Mouse (Mus musculus): ENCODE data around the gene Cbfb.
A peak's percentile ranks its signal among the peaks of the same experiment; 100 is the strongest.

The Cbfb gene

DNA sequence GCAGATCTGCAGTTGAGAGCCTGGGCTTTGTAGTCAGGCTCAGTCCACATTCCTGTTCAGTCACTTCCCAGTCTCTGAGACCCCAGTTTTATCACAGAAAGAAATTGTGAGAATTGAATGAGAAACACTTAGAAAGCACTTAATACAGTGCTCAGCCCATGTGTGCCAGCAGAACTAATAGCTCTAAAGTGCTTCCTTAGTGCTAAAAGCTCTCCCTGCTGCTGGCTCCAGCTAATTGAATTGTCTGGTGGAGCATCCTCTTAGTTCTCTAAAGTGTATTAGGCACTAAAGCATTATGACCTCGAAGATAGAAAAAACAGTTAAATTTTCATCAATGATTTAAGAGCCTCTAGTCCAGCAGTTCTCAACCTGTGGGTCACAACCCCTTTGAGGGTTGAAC, 35.3 kb downstream of the Cbfb start:
- H3K36me3 ChIP-seq (ENCODE audit: insufficient read depth, low read length): peaks cover 24% of the 10 kb centered on the region
- TF ChIP-seq CTCF (conservative IDR thresholded peaks at IDR 0.05; ENCODE audit: low read length) (no peak), NANOG (IDR thresholded peaks at IDR 0.05; ENCODE audit: borderline replicate concordance, low read length) (no peak)
- H3K9me3 ChIP-seq (ENCODE audit: low read length): no peaks in the 10 kb centered on the region
- no peak overlapping the region for H3K4me3 ChIP-seq (replicated peaks; ENCODE audit: low read length)
- peaks cover 5% of the 10 kb centered on the region; the same call in 1 of the 2 replicates for H3K4me1 ChIP-seq (replicated peaks; ENCODE audit: low read depth, low read length)
- H3K27me3 ChIP-seq (ENCODE audit: insufficient read depth, low read length): no peaks in the 10 kb centered on the region

DNA sequence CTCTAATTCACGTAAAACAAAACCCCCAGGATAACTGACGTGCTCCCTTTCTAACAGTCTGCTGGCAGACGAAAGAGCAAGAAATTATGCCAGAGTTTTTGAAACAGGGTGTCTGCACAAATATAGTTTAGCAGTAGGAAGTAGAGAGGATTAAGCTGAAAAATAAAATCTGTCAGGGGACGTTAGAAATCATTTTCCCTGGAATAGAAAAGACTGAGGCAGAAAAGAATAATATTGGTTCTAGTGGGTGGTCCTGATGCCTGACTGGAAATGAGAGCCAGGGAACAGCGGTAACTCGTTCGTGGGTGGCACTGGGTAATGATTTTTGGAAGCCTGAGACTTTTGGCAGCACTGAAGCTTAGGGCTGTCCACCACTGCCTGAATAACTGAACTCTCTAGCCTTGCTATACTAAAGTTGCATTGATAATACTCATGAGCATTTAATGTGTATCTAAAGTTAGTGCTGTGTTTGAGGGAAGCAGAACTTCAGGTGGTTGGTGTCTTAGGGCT, 36.3 kb downstream of the Cbfb start:
- peaks cover 15% of the 10 kb centered on the region for H3K36me3 ChIP-seq (ENCODE audit: insufficient read depth, low read length)
- peaks cover 5% of the 10 kb centered on the region; the same call in 1 of the 2 replicates for H3K4me1 ChIP-seq (replicated peaks; ENCODE audit: low read depth, low read length)
- H3K27me3 ChIP-seq (ENCODE audit: insufficient read depth, low read length): no peaks in the 10 kb centered on the region
- TF ChIP-seq NANOG (IDR thresholded peaks at IDR 0.05; ENCODE audit: borderline replicate concordance, low read length) (no peak), POU5F1 (IDR thresholded peaks at IDR 0.05; ENCODE audit: borderline replicate concordance, low read length) (no peak)
- no peaks in the 10 kb centered on the region for H3K9me3 ChIP-seq (ENCODE audit: low read length)
- no peak overlapping the region for H3K4me3 ChIP-seq (replicated peaks; ENCODE audit: low read length)

DNA sequence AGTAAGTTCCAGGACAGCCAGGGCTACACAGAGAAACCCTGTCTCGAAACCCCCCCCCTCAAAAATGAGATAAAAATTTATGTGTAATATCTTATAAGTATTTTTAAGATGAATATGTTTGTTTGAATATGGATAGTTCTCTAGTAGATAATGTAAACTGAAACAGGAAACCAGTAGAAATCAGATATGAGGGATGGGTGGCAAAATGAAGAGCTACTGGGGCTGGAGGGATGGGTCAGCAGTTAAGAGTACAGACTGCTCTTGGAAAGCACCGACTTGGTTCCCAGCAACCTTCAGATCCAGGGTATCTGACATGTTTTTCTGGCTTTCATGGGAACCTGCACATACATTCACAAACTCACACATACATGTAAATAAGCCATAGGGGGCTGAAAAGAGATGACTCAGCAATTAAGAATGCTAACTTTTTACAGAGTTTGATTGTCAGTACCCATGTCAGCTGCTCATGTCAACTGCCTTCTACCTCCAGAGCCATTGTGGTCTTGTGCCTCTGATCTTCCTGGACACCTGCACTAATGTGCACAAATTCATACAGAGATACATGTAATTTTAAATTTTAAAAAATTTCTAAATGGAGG, 37.3 kb downstream of the Cbfb start:
- Histone ChIP-seq H3K4me3 (replicated peaks; ENCODE audit: low read length) (no peak overlapping the region), H3K4me1 (replicated peaks; ENCODE audit: low read depth, low read length) (peaks cover 5% of the 10 kb centered on the region; the same call in 1 of the 2 replicates), H3K9me3 (ENCODE audit: low read length) (no peaks in the 10 kb centered on the region), H3K27me3 (ENCODE audit: insufficient read depth, low read length) (no peaks in the 10 kb centered on the region), H3K36me3 (ENCODE audit: insufficient read depth, low read length) (peaks cover 9% of the 10 kb centered on the region)
- TF ChIP-seq POU5F1 (IDR thresholded peaks at IDR 0.05; ENCODE audit: borderline replicate concordance, low read length) (no peak), NANOG (IDR thresholded peaks at IDR 0.05; ENCODE audit: borderline replicate concordance, low read length) (no peak), CTCF (conservative IDR thresholded peaks at IDR 0.05; ENCODE audit: low read length) (no peak)

DNA sequence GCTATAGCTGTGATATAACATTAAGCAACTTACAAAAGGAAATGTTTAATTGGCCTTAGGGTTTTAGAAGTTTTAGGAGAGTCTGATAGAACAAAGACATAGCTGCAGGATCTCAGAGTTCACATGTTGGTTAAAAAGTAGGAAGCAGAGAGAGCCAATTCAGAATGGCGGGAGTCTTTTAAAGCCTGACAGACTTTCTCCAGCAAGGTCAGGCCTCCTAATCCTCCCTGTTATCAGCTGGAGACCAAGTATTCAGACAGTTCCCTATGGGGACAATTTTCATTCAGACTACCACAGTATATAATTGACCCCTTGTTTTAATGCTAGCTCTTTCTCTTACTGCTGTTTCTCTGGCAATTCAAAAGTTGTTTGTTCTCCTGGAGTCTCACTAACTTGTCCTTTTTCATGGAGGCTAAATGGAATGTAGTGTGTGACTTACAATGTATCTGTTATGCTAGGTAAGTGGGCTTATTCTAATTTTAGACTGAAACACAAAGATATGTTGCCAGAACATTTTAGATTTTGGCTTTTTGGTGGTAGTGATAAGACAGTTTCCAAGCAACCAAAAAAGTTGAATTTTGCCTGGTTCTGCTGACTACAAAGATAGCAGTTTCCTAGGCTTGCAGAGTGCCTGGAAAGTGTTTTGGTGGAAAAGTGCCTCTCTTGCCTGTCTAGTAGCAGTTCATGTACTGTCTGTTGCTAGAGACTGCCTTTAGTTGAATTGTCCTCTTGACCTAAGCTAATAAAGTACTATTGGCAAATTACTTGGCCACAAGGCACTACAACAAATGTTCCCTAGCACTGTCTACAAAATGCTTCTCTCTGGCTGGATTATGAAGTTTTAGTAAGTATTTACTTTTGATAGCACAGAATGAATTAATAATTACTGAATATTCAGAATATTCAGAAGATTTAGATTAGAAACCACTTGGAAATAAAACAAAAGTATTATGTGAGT, 39.0 kb downstream of the Cbfb start:
- no peaks in the 10 kb centered on the region for H3K27me3 ChIP-seq (ENCODE audit: insufficient read depth, low read length)
- H3K4me1 ChIP-seq (replicated peaks; ENCODE audit: low read depth, low read length): peaks cover 5% of the 10 kb centered on the region; the same call in 1 of the 2 replicates
- TF ChIP-seq NANOG (IDR thresholded peaks at IDR 0.05; ENCODE audit: borderline replicate concordance, low read length): no peak
- no peak for TF ChIP-seq POU5F1 (IDR thresholded peaks at IDR 0.05; ENCODE audit: borderline replicate concordance, low read length)
- TF ChIP-seq CTCF (conservative IDR thresholded peaks at IDR 0.05; ENCODE audit: low read length): no peak
- peaks cover 2% of the 10 kb centered on the region; the same call in 1 of the 2 replicates for H3K36me3 ChIP-seq (ENCODE audit: insufficient read depth, low read length)
- no peak overlapping the region for H3K4me3 ChIP-seq (replicated peaks; ENCODE audit: low read length)
- H3K9me3 ChIP-seq (ENCODE audit: low read length): no peaks in the 10 kb centered on the region

DNA sequence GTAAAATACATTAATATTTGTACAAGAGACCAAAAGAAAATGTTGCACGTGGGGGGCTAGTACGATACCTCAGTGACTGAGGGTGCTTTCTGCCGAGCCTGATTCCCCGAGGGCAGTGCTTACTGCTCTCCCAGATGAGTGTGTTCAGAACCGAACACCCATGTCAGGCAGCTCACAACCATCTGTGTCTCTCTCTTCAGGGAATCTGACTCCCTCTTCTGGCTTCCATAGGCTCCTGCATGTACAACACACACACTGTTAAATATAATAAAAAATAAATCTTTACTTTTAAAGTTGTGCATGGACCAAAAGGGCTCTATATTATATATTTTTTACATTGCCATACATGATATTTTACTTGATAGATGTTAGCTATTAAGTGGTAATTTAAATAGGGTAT, 43.6 kb downstream of the Cbfb start:
- Histone ChIP-seq H3K36me3 (ENCODE audit: insufficient read depth, low read length) (0 out of 2 replicates have a peak, but pooled peaks cover 5% of the 10 kb centered on the region), H3K9me3 (ENCODE audit: low read length) (no peaks in the 10 kb centered on the region), H3K4me1 (replicated peaks; ENCODE audit: low read depth, low read length) (peaks cover 7% of the 10 kb centered on the region), H3K4me3 (replicated peaks; ENCODE audit: low read length) (no peak overlapping the region), H3K27me3 (ENCODE audit: insufficient read depth, low read length) (no peaks in the 10 kb centered on the region)
- TF ChIP-seq NANOG (IDR thresholded peaks at IDR 0.05; ENCODE audit: borderline replicate concordance, low read length) (no peak), CTCF (conservative IDR thresholded peaks at IDR 0.05; ENCODE audit: low read length) (peak; percentile 8; the same call in 1 of the 2 replicates)

DNA sequence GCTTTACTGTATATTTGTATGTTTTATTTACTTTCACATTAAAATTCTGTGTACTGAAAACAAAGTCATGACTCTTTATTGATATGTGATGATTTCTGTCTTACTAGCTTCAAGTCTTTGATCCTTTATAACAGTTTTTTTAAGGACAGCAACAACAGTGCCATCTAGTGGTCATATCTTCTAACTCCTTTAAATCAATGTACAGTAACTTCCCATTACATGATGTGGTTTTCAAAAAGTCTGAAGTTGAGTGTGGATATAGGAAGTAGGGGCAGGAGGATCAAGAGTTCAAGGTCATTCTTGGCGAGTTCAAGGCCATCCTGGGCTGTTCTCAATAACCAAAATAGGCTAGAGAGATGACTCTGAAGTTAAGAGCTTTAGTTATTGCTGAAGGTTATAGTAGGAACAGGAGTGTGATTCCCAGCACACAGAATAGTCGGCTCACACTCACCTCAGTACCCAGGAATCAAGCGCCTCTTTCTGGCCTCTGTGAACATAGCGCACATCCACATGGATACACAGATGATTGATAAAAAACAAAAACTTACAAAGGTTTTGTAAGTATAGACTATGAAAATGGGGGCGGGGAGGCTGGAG, 47.5 kb downstream of the Cbfb start:
- Histone ChIP-seq H3K4me1 (replicated peaks; ENCODE audit: low read depth, low read length) (peaks cover 7% of the 10 kb centered on the region), H3K36me3 (ENCODE audit: insufficient read depth, low read length) (0 out of 2 replicates have a peak, but pooled peaks cover 5% of the 10 kb centered on the region), H3K9me3 (ENCODE audit: low read length) (no peaks in the 10 kb centered on the region), H3K27me3 (ENCODE audit: insufficient read depth, low read length) (no peaks in the 10 kb centered on the region), H3K4me3 (replicated peaks; ENCODE audit: low read length) (no peak overlapping the region)
- no peak for TF ChIP-seq NANOG (IDR thresholded peaks at IDR 0.05; ENCODE audit: borderline replicate concordance, low read length)
- TF ChIP-seq CTCF (conservative IDR thresholded peaks at IDR 0.05; ENCODE audit: low read length): peak; percentile 58

DNA sequence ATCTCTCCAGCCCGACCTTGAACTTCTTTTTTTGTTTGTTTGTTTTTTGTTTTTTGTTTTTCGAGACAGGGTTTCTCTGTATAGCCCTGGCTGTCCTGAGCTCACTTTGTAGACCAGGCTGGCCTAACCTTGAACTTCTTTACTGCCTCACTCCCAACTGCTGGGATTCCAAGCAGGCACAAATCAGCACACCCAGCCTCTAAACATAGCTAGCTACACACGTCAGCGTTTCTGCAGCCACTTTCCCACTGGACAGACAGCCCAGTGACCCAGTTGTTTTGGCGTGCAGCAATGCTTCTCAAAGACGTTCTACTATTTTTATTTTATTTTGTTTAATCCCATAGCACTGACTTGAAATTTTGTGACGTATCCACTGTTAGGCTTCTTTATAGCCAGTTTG, 53.4 kb downstream of the Cbfb start:
- peak overlapping the region; percentile 98 for H3K4me3 ChIP-seq (replicated peaks; ENCODE audit: low read length)
- peaks cover 11% of the 10 kb centered on the region; the same call in 1 of the 2 replicates for H3K36me3 ChIP-seq (ENCODE audit: insufficient read depth, low read length)
- H3K4me1 ChIP-seq (replicated peaks; ENCODE audit: low read depth, low read length): peaks cover 53% of the 10 kb centered on the region
- H3K27me3 ChIP-seq (ENCODE audit: insufficient read depth, low read length): no peaks in the 10 kb centered on the region
- TF ChIP-seq CTCF (conservative IDR thresholded peaks at IDR 0.05; ENCODE audit: low read length) (no peak), POU5F1 (IDR thresholded peaks at IDR 0.05; ENCODE audit: borderline replicate concordance, low read length) (no peak), NANOG (IDR thresholded peaks at IDR 0.05; ENCODE audit: borderline replicate concordance, low read length) (no peak)
- H3K9me3 ChIP-seq (ENCODE audit: low read length): no peaks in the 10 kb centered on the region
